Mouse (Mus musculus) inflammation-experienced regulatory T-cells (primary cell): Measurements from ENCODE around the gene Olfr938. TPM values are rescaled to one million over a fixed set of nuclear protein-coding genes. Genes with fewer than 3 reads are reported as not detected.

Experiments
- polyA plus RNA-seq, 2 experiments: library from polyadenylated mRNA; unstranded; fragments of 100-300 nt; shearing (Covaris generic); gene quantifications; one replicate each; pipeline ENCODE4 v1.2.1; 2017

Gene Olfr938
- polyA plus RNA-seq = not detected

DNA sequence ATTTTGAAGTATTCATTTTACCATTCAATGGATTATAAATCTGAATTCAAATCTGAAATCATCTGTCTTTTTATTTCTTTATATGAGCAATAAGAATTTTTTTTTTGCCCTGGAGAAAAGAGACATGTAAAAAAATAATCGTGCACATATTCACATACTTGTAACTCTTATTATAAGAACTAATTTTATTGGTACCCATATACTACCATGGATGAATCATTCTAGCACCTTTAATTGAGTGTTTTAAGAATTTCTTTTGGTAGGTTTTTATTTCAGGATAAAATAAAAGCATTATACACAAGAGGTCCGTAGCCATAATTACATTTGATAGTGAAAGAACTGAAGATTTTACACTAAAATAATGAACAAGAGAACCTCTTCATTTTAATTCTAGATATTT, at the start of gene Olfr938:
Olfr938 (minus strand) TSS at position 101 of the 400 bp plus-strand sequence.

DNA sequence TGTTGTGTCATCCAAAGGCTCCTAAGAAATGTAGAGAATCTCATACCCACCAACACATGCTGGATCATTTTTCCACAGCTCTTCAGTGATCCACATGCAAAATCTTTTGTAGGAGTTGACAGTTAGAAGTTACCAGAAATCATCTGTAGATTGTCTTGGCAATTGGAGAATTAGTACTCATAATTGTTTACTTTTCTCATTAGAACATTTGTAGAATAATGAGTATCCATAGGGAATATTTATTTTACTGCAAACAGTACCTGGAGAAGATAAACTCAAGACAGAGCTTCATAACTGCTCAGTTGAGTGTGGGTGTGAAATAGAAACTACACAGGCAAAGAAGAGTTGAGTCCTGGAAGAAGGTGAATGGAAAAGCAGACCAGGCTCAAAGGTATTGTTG, 49.1 kb upstream of the Olfr938 start, which contains the start of gene Olfr27:
Olfr27 (plus strand) TSS at position 301 of the 400 bp plus-strand sequence.

DNA sequence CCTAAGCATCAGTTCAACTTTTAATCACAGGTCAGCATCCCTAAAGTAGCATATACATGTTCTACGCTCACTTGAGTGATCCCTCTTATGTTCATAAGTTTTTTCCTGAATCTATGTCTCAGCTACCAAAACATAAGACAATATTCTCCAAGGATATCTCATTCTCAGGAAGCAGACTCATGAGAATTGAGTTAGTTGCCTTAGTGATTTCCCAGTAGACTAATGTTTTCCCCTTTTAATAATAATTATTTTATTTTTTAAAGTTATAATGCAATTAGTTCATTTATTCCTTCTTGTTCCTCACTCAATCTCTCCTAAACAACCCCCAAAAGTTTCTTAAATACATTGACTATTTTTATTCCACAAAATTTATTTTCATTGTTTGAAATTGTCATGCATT, 13.8 kb downstream of the Olfr938 start, which contains the start of gene Olfr937:
Olfr937 (minus strand) TSS at position 101 of the 400 bp plus-strand sequence.

Other genes starting within 250 kb of the Olfr938 start
- not detected for gene Olfr924, start 234.4 kb downstream of the Olfr938 start, polyA plus RNA-seq
- gene Olfr26, start 223.8 kb downstream of the Olfr938 start, polyA plus RNA-seq = under 1 TPM in 1 of 2 experiments, not detected in 1; 0.31 TPM
- gene Olfr926, start 201.8 kb downstream of the Olfr938 start, polyA plus RNA-seq = not detected
- not detected for gene Olfr930, start 149.1 kb downstream of the Olfr938 start, polyA plus RNA-seq
- gene Olfr933, start 106.6 kb downstream of the Olfr938 start, polyA plus RNA-seq = under 1 TPM in 1 of 2 experiments, not detected in 1; 0.18 TPM
- not detected for gene Olfr934, start 90.6 kb downstream of the Olfr938 start, polyA plus RNA-seq
- under 1 TPM in 1 of 2 experiments, not detected in 1; 0.16 TPM for gene Olfr935, start 79.2 kb downstream of the Olfr938 start, polyA plus RNA-seq
- under 1 TPM in 1 of 2 experiments, not detected in 1; 0.99 TPM for gene Olfr146, start 55.5 kb downstream of the Olfr938 start, polyA plus RNA-seq
- not detected for gene Olfr937, start 13.9 kb downstream of the Olfr938 start, polyA plus RNA-seq
- gene Olfr27, start 49.2 kb upstream of the Olfr938 start, polyA plus RNA-seq = not detected
- gene Olfr943, start 87.4 kb upstream of the Olfr938 start, polyA plus RNA-seq = 1 to 10 TPM in 1 of 2 experiments, under 1 TPM in 1; 0.19 to 1.1 TPM
- gene Olfr944, start 123.0 kb upstream of the Olfr938 start, polyA plus RNA-seq = not detected
- not detected for gene Olfr1537, start 171.1 kb upstream of the Olfr938 start, polyA plus RNA-seq
- gene Olfr945, start 197.9 kb upstream of the Olfr938 start, polyA plus RNA-seq = under 1 TPM in 1 of 2 experiments, not detected in 1; 0.24 TPM
- not detected for gene Olfr948, start 247.2 kb upstream of the Olfr938 start, polyA plus RNA-seq